Mouse (Mus musculus) stomach, adult 2 months (tissue): ENCODE results near the gene D1Pas1. TPM values are rescaled to one million over a fixed set of nuclear protein-coding genes. Genes with fewer than 3 reads are reported as not detected.

ENCODE experiments used
- polyA plus RNA-seq: library from polyadenylated mRNA; depleted of rRNA; stranded (reverse); fragments of >200 nt; gene quantifications from 2 replicates; pipeline ENCODE4 v1.2.3, GENCODE M21; 2012; rRNA removed

The D1Pas1 gene
- not detected in 2 replicates for polyA plus RNA-seq

GRCm38 (mm10) chr1:186967201-186967812 is at the start of gene D1Pas1:
Gene D1Pas1 (plus strand): TSS chr1:186967416.

Other genes starting within 250 kb of the D1Pas1 start
- gene Rrp15, start 218.1 kb upstream of the D1Pas1 start, polyA plus RNA-seq, result 0.45 and 0.67 TPM in 2 replicates
- 0.27 TPM in 1 of 2 replicates, not detected in the other for gene Spata17, start 248.0 kb downstream of the D1Pas1 start, polyA plus RNA-seq
- gene Gpatch2, start 248.1 kb downstream of the D1Pas1 start, polyA plus RNA-seq, result 2.2 and 3.1 TPM in 2 replicates